Mouse (Mus musculus): Measurements from ENCODE around the gene Nsun2. TPM values are rescaled to one million over a fixed set of nuclear protein-coding genes. Genes with fewer than 3 reads are reported as not detected.

Nsun2 gene
- polyA plus RNA-seq, 1 experiment from 2014 or later, result 115 TPM

DNA sequence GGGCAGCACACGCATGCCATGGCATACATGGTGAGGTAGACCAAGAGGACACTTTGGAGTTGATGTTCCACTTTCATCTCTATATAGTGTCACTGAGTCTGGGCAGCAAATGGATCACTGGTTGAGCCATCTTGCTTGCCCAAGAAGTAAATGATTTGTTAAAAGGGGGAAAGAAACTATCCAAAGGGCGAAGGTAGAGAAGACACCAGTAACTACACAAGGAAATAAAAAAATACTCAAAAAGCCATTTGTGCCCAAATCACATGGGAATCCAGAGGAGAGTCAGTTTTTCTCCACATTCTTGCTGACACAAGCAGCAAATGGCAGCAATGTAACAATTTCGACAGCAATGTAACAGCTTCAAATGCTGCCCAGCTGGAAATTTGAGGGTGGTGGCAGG lies 39.0 kb downstream of the Nsun2 start:
- H3K4me3 ChIP-seq (ENCODE audit: low read length), result no peak overlapping the region
- H3K4me1 ChIP-seq (ENCODE audit: control insufficient read depth, insufficient read depth, low read length), result peaks cover 6% of the 10 kb centered on the region
- H3K27me3 ChIP-seq (replicated peaks; ENCODE audit: control insufficient read depth, insufficient read depth, low read length), result no peaks in the 10 kb centered on the region; the same call in 1 of the 2 replicates
- ATAC-seq, result no peak
- no peak overlapping the region for H3K27ac ChIP-seq (ENCODE audit: low read length)
- no peak overlapping the region for H3K4me2 ChIP-seq (ENCODE audit: low read depth, low read length)
- no peak overlapping the region for H3K9ac ChIP-seq (ENCODE audit: low read depth, low read length)
- no peaks in the 10 kb centered on the region for H3K36me3 ChIP-seq (ENCODE audit: control insufficient read depth, insufficient read depth, low read length)
- no peaks in the 10 kb centered on the region for H3K9me3 ChIP-seq (ENCODE audit: control insufficient read depth, low read length)
- 87% methylated on average over 3 of the region's 3 CpGs for WGBS

DNA sequence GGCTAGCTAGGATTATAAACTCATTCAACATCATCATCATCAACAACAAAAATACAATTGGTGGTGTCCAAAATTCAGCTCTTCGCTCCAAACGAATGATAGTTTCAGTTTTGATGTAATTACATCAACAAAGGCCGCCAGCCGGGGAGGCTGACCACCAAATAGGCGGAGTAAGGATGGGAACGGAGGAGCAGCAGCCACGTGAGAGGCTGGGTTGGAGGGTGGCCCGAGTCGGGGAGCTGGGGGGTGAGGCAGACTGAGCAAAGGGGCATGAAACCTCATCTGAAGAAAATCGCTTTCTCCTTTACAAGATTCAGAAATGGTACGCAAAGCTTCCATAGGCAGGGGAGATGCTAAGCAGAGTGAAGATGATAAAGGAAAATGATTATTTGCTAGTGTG lies 43.1 kb downstream of the Nsun2 start:
- no peaks in the 10 kb centered on the region for H3K9me3 ChIP-seq (ENCODE audit: control insufficient read depth, low read length)
- no peak overlapping the region for H3K27ac ChIP-seq (ENCODE audit: low read length)
- no peak for ATAC-seq
- H3K9ac ChIP-seq (ENCODE audit: low read depth, low read length), result no peak overlapping the region
- H3K27me3 ChIP-seq (replicated peaks; ENCODE audit: control insufficient read depth, insufficient read depth, low read length), result no peaks in the 10 kb centered on the region
- no peaks in the 10 kb centered on the region for H3K36me3 ChIP-seq (ENCODE audit: control insufficient read depth, insufficient read depth, low read length)
- H3K4me2 ChIP-seq (ENCODE audit: low read depth, low read length), result no peak overlapping the region
- 56% methylated on average over 11 of the region's 11 CpGs for WGBS
- H3K4me1 ChIP-seq (ENCODE audit: control insufficient read depth, insufficient read depth, low read length), result peaks cover 6% of the 10 kb centered on the region
- H3K4me3 ChIP-seq (ENCODE audit: low read length), result no peak overlapping the region

- WGBS, result 94% methylated on average over 16 of the region's 16 CpGs
- ATAC-seq, result no peak
- peaks cover 6% of the 10 kb centered on the region for H3K4me1 ChIP-seq (ENCODE audit: control insufficient read depth, insufficient read depth, low read length)
Observed at GRCm38 (mm10) chr13:69577181-69577834, 43.8 kb downstream of the Nsun2 start.

GRCm38 (mm10) chr13:69582411-69582810 lies 48.9 kb downstream of the Nsun2 start:
- Histone ChIP-seq H3K27me3 (replicated peaks; ENCODE audit: control insufficient read depth, insufficient read depth, low read length) (no peaks in the 10 kb centered on the region), H3K9me3 (ENCODE audit: control insufficient read depth, low read length) (no peaks in the 10 kb centered on the region), H3K4me2 (ENCODE audit: low read depth, low read length) (no peak overlapping the region), H3K36me3 (ENCODE audit: control insufficient read depth, insufficient read depth, low read length) (no peaks in the 10 kb centered on the region), H3K9ac (ENCODE audit: low read depth, low read length) (no peak overlapping the region), H3K4me3 (ENCODE audit: low read length) (no peak overlapping the region), H3K4me1 (ENCODE audit: control insufficient read depth, insufficient read depth, low read length) (peaks cover 4% of the 10 kb centered on the region; the same call in 1 of the 2 replicates), H3K27ac (ENCODE audit: low read length) (no peak overlapping the region)
- 84% methylated on average over 6 of the region's 6 CpGs for WGBS
- ATAC-seq, result no peak

More at GRCm38 (mm10) chr13:69577181-69577834, 43.8 kb downstream of the Nsun2 start:
- Histone ChIP-seq H3K4me2 (ENCODE audit: low read depth, low read length) (no peak overlapping the region), H3K4me3 (ENCODE audit: low read length) (no peak overlapping the region), H3K27ac (ENCODE audit: low read length) (no peak overlapping the region), H3K36me3 (ENCODE audit: control insufficient read depth, insufficient read depth, low read length) (no peaks in the 10 kb centered on the region), H3K9ac (ENCODE audit: low read depth, low read length) (no peak overlapping the region), H3K9me3 (ENCODE audit: control insufficient read depth, low read length) (no peaks in the 10 kb centered on the region), H3K27me3 (replicated peaks; ENCODE audit: control insufficient read depth, insufficient read depth, low read length) (no peaks in the 10 kb centered on the region)

DNA sequence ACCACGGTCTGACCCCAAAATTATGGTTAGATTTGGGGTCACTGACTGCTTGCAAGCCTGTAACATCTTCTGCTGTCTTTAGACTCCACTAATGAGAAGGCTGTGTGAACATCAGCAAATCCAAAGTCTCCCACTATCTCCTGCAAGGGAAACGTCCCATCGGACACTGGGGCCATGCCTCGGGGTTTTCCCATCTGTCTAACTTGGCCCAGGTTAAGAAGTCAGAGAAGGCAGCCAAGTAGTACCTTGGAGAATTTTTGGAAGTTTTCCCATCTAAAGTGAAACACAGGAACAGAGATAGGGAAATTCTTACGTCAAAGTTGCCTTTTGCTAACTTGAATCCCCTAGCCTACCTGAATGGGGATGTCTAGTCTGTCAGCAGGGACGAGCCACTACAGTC lies 50.0 kb downstream of the Nsun2 start:
- Histone ChIP-seq H3K36me3 (ENCODE audit: control insufficient read depth, insufficient read depth, low read length) (no peaks in the 10 kb centered on the region), H3K4me2 (ENCODE audit: low read depth, low read length) (no peak overlapping the region), H3K9me3 (ENCODE audit: control insufficient read depth, low read length) (no peaks in the 10 kb centered on the region), H3K27me3 (replicated peaks; ENCODE audit: control insufficient read depth, insufficient read depth, low read length) (no peaks in the 10 kb centered on the region), H3K4me1 (ENCODE audit: control insufficient read depth, insufficient read depth, low read length) (peaks cover 4% of the 10 kb centered on the region; the same call in 1 of the 2 replicates), H3K4me3 (ENCODE audit: low read length) (no peak overlapping the region), H3K27ac (ENCODE audit: low read length) (no peak overlapping the region), H3K9ac (ENCODE audit: low read depth, low read length) (no peak overlapping the region)
- no peak for ATAC-seq
- 89% methylated on average over 6 of the region's 6 CpGs for WGBS

DNA sequence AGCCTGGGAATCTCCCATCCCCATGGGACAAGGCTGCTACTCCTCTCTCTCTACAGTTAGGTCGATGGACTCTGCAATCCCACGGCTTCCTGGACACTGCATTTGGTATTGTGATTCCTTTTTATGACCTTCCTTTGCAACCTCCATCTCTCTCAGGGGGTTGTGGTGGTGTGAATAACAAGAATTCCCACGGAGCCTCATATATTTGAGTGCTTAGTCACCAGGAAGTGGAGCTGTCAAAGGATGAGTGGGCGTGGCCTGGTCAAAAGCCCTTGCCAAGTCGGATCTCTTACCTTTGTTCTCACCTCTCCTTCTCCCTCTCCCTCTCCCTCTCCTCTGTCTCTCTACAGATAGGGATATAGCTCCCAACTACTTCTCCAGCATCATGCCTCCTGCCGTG lies 52.3 kb downstream of the Nsun2 start:
- no peak overlapping the region for H3K4me2 ChIP-seq (ENCODE audit: low read depth, low read length)
- 55% methylated on average over 6 of the region's 6 CpGs for WGBS
- no peak overlapping the region for H3K4me3 ChIP-seq (ENCODE audit: low read length)
- no peak overlapping the region for H3K27ac ChIP-seq (ENCODE audit: low read length)
- peaks cover 4% of the 10 kb centered on the region; the same call in 1 of the 2 replicates for H3K4me1 ChIP-seq (ENCODE audit: control insufficient read depth, insufficient read depth, low read length)
- no peaks in the 10 kb centered on the region for H3K9me3 ChIP-seq (ENCODE audit: control insufficient read depth, low read length)
- no peaks in the 10 kb centered on the region for H3K36me3 ChIP-seq (ENCODE audit: control insufficient read depth, insufficient read depth, low read length)
- no peaks in the 10 kb centered on the region for H3K27me3 ChIP-seq (replicated peaks; ENCODE audit: control insufficient read depth, insufficient read depth, low read length)
- ATAC-seq, result peak; percentile 51
- H3K9ac ChIP-seq (ENCODE audit: low read depth, low read length), result no peak overlapping the region

GRCm38 (mm10) chr13:69586337-69586736 lies 52.8 kb downstream of the Nsun2 start:
- H3K9ac ChIP-seq (ENCODE audit: low read depth, low read length), result no peak overlapping the region
- peaks cover 4% of the 10 kb centered on the region; the same call in 1 of the 2 replicates for H3K4me1 ChIP-seq (ENCODE audit: control insufficient read depth, insufficient read depth, low read length)
- no peak overlapping the region for H3K27ac ChIP-seq (ENCODE audit: low read length)
- no peak overlapping the region for H3K4me3 ChIP-seq (ENCODE audit: low read length)
- no peaks in the 10 kb centered on the region for H3K36me3 ChIP-seq (ENCODE audit: control insufficient read depth, insufficient read depth, low read length)
- ATAC-seq, result no peak
- WGBS, result 74% methylated on average over 10 of the region's 10 CpGs
- no peaks in the 10 kb centered on the region for H3K27me3 ChIP-seq (replicated peaks; ENCODE audit: control insufficient read depth, insufficient read depth, low read length)
- no peak overlapping the region for H3K4me2 ChIP-seq (ENCODE audit: low read depth, low read length)
- H3K9me3 ChIP-seq (ENCODE audit: control insufficient read depth, low read length), result no peaks in the 10 kb centered on the region

DNA sequence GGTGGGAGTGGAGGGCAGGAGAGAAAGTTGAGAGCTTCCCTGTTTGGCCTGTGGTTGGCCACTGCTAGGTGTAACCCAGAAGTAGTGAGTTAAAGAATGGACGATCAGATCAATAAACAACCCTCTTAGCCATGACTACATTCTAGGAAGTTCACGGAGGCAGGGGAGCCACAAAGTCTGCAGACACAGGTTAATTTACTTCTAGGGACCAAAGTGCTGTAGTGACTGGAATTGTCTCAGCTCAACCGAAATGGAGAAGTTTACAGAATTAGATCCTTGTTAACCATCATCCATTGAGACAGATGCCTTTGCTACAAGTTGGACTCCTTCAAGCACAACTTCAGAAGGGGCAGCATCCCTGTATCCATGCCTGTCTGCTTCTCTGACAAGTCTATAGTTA lies 54.3 kb downstream of the Nsun2 start:
- no peaks in the 10 kb centered on the region for H3K27me3 ChIP-seq (replicated peaks; ENCODE audit: control insufficient read depth, insufficient read depth, low read length)
- ATAC-seq, result no peak
- WGBS, result 41% methylated on average over 3 of the region's 3 CpGs
- no peak overlapping the region for H3K4me3 ChIP-seq (ENCODE audit: low read length)
- no peaks in the 10 kb centered on the region for H3K36me3 ChIP-seq (ENCODE audit: control insufficient read depth, insufficient read depth, low read length)
- H3K9ac ChIP-seq (ENCODE audit: low read depth, low read length), result no peak overlapping the region
- no peaks in the 10 kb centered on the region for H3K9me3 ChIP-seq (ENCODE audit: control insufficient read depth, low read length)
- H3K27ac ChIP-seq (ENCODE audit: low read length), result no peak overlapping the region
- H3K4me2 ChIP-seq (ENCODE audit: low read depth, low read length), result no peak overlapping the region
- peaks cover 4% of the 10 kb centered on the region; the same call in 1 of the 2 replicates for H3K4me1 ChIP-seq (ENCODE audit: control insufficient read depth, insufficient read depth, low read length)

- ATAC-seq, result no peak
- Histone ChIP-seq H3K27ac (ENCODE audit: low read length) (no peak overlapping the region), H3K9me3 (ENCODE audit: control insufficient read depth, low read length) (no peaks in the 10 kb centered on the region), H3K36me3 (ENCODE audit: control insufficient read depth, insufficient read depth, low read length) (no peaks in the 10 kb centered on the region), H3K9ac (ENCODE audit: low read depth, low read length) (no peak overlapping the region), H3K4me2 (ENCODE audit: low read depth, low read length) (no peak overlapping the region), H3K4me1 (ENCODE audit: control insufficient read depth, insufficient read depth, low read length) (peaks cover 4% of the 10 kb centered on the region; the same call in 1 of the 2 replicates), H3K4me3 (ENCODE audit: low read length) (no peak overlapping the region), H3K27me3 (replicated peaks; ENCODE audit: control insufficient read depth, insufficient read depth, low read length) (no peaks in the 10 kb centered on the region)
- 50% methylated on average over 6 of the region's 6 CpGs for WGBS
Observed at GRCm38 (mm10) chr13:69588263-69588662, 54.7 kb downstream of the Nsun2 start.

DNA sequence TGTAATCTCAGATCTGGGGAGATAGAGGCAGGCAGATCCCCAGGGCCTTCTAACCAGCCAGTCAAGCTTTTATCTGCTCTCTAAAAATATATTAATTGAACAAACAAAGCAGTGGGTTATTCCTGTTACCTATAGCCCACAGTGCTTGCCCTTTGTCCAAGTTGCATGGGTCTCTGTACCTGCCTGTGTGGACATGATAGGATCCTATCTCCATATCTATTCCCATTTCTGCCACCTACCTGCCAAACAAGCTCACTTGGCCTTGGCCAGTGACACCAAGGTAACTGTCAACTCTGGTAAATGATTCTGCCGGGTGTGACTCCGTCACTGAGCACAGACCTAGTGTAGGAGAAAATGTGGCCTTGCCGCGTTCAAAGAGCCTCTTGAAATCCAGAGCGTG lies 57.8 kb downstream of the Nsun2 start:
- no peak overlapping the region for H3K4me2 ChIP-seq (ENCODE audit: low read depth, low read length)
- H3K4me1 ChIP-seq (ENCODE audit: control insufficient read depth, insufficient read depth, low read length), result no peaks in the 10 kb centered on the region; the same call in 1 of the 2 replicates
- no peaks in the 10 kb centered on the region for H3K36me3 ChIP-seq (ENCODE audit: control insufficient read depth, insufficient read depth, low read length)
- H3K9ac ChIP-seq (ENCODE audit: low read depth, low read length), result no peak overlapping the region
- ATAC-seq, result peak; percentile 35
- no peaks in the 10 kb centered on the region for H3K27me3 ChIP-seq (replicated peaks; ENCODE audit: control insufficient read depth, insufficient read depth, low read length)
- no peak overlapping the region for H3K27ac ChIP-seq (ENCODE audit: low read length)
- no peaks in the 10 kb centered on the region for H3K9me3 ChIP-seq (ENCODE audit: control insufficient read depth, low read length)
- 82% methylated on average over 5 of the region's 5 CpGs for WGBS
- H3K4me3 ChIP-seq (ENCODE audit: low read length), result no peak overlapping the region
